Mouse (Mus musculus): ENCODE data around the gene Rad23a. TPM values are rescaled to one million over a fixed set of nuclear protein-coding genes. Genes with fewer than 3 reads are reported as not detected.
"Not testable (repeated sequence)": the region's sequence is repeated elsewhere in the genome, so short reads cannot be mapped to it uniquely, and the experiment has no call there.

The Rad23a gene
- polyA plus RNA-seq, 1 experiment from 2014 or later = 88.8 TPM

DNA sequence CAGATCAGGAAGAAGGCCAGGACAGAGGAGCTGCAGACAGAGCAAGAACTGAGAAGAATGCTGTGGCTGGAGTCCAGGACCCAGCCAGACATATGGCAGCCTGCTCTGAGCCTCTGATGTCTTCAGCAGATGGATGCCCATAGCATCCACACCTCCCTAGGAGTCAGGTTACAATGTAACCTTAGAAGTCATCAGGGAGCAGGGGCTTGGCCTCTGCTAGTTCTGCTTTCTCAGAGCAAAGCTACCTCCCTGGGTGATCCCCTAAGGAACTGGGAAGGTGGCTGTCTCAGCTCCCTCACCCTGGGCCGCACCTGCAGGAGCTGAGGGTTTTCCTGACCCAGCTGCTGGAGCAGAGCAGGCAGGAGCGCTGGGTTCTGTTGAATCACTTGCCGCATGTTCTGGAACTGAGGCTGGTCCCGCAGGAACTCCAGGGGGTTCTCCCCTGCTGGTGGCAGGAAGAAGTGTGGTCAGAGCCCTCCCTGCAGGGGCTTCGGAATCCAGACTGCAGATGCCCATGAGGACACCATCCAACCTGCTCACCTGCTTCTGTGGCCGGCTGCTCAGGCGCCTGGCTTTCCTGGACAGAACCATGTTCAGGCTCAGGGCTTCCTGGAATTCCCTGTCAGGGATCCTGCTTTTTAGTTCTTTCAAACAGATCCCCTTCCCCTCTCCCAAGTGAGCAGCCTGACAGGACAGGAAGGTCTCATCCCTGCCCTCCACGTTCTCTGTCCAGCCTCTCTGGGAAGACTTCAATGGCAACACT lies 3.1 kb downstream of the Rad23a start:
- Histone ChIP-seq H3K4me1 (peaks cover 37% of the 10 kb centered on the region), H3K4me2 (replicated peaks) (0 out of 2 replicates have a peak overlapping the region, but pooled peaks have one; percentile 5), H3K27me3 (no peaks in the 10 kb centered on the region), H3K27ac (peak overlapping the region; percentile 42), H3K9ac (no peak overlapping the region), H3K4me3 (no peak overlapping the region), H3K9me3 (replicated peaks) (no peaks in the 10 kb centered on the region), H3K36me3 (peaks cover 64% of the 10 kb centered on the region)
- no peak for ATAC-seq (ENCODE audit: low FRiP score)
- WGBS = 58% methylated on average over 8 of the region's 8 CpGs

DNA sequence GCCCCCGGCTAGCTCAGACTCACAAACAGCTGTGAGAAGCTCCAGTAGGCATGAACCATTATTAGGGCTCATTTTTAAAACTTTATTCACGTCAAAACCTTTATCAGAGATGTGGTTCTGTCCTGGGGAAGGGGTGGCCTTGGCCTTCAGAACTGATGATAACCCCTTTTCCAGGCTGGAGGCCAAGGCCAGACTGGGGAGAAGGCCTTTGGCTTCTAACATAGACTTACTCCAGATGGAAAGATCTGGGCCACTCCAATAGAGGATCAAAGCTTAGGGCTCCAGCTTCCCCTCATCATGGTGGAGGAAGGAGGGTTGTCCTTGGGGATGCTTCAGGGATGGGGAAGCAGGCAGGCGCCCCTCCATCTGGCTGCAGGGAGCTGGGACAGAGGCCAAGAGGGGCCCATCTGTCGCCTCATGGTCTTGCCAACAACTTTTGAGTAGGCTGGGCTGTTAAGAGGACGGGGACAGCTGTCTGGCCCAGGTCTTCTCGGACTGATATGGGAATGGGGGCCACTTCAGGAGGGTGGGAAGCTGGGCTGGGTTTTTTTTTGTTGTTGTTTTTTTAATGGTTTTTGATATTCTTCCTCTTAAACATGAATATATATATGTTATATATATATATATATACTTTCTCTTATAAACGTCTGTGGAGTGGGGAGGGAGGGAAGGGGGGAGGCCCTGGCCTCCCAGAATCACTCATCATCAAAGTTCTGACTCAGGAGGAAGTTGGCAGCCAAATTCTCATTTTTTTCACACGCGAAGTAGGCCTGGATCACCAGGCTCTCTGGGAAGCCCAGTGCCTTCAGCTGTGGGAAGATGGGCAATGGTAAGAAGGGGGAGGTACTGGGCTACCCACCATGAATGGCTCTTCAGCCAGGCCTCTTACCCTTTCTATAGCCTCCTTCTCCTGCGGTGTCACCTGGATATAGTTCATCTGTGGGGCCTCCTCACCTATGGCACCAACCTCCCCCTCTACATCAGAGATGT lies 5.3 kb downstream of the Rad23a start:
- Histone ChIP-seq H3K27me3 (no peaks in the 10 kb centered on the region), H3K9ac (no peak overlapping the region), H3K36me3 (peaks cover 53% of the 10 kb centered on the region), H3K4me3 (no peak overlapping the region), H3K27ac (peak overlapping the region; percentile 14), H3K4me1 (peaks cover 37% of the 10 kb centered on the region), H3K9me3 (replicated peaks) (no peaks in the 10 kb centered on the region), H3K4me2 (replicated peaks) (no peak overlapping the region)
- ATAC-seq (ENCODE audit: low FRiP score) = 0 out of 2 replicates have a peak, but pooled peaks have one; percentile 17
- WGBS = 82% methylated on average over 10 of the region's 10 CpGs

DNA sequence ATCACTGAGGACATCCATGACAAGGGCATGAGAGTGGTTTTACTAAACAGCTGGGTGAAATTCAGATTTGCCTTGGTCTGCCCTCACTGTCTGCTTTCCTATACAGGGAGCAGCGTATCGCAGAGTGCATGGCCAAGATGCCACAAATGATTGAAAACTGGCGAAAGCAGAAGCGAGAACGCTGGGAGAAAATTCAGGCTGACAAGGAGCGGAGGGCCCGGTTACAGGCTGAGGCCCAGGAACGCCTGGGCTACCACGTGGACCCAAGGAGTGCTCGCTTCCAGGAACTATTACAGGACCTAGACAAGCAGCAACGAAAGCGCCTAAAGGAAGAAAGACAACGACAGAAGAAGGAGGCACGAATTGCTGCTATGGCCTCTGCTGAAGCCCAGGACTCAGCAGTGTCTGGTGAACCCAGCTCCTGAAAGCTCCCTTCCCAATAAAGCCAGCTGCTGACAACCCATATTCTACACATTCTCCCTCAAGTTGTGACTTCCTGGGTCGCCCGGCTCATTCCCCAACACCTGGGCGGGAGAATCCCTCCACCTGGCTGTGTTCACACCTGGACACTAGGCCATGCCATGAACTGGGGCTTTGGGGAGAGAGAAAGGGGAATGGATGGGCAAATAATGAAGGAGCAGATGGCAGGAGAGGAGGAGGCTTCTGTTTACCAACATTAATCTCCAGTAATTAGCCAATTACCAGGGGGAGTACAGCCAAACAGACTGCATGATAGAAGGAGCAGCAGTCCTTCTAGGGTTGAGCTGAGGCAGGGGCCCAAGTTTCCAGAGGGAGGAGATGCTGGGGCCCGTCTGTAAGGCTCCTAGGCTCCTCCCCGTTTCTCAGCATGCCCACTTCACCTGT lies 6.2 kb downstream of the Rad23a start:
- 90% methylated on average over 19 of the region's 19 CpGs for WGBS

DNA sequence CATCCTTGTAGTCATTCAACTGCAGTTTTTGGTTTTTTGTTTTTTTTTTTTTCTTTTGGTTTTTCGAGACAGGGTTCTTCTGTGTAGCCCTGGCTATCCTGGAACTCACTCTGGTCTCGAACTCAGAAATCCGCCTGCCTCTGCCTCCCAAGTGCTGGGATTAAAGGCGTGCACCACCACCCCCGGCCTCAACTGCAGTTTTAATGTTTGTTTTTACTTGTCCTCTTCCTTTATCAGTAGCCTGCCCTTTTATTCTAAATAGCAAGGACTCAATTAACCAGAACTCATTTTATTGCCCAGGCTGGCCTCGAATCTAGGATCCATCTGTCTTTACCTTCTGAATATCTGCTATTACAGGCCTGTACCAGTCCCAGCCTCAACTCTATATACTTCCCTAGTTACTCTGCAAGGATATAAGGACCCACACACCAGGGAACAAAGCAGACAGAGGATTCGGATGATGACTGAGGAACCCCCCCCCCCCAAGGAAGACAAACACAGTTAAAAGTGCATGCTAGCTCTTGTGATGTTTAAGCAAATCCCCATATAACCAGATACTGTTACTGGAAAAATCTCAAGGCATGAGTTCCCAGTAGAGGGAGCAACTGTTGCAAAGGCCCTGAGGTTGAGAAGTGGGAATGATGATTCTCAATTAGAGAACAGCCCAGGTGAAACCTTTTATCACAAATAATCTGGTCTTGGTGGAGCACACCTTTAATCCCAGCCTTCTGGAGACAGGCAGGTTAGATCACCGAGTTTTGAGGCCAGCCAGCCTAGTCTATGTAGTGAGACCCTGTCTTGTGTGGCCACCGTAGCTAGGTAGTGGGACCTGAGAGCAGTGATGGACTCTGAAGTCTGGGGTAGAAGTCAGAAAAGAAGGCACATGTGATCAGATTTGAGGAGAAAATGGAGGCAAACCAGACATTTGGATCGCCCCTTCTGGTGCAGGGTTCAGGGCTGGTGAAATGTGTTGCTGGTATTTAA lies 7.4 kb downstream of the Rad23a start:
- Histone ChIP-seq H3K27me3 (no peaks in the 10 kb centered on the region), H3K4me2 (replicated peaks) (peak overlapping the region; percentile 66), H3K27ac (peak overlapping the region; percentile 95; the same call in 1 of the 2 replicates), H3K4me1 (peaks cover 28% of the 10 kb centered on the region), H3K9ac (peak overlapping the region; percentile 96; the same call in 1 of the 2 replicates), H3K4me3 (peak overlapping the region; percentile 85), H3K36me3 (peaks cover 42% of the 10 kb centered on the region), H3K9me3 (replicated peaks) (no peaks in the 10 kb centered on the region)
- 71% methylated on average over 10 of the region's 10 CpGs for WGBS
- ATAC-seq (ENCODE audit: low FRiP score) = no peak

More for the DNA sequence above, 6.2 kb downstream of the Rad23a start:
- no peak for ATAC-seq (ENCODE audit: low FRiP score)
- Histone ChIP-seq H3K4me1 (peaks cover 31% of the 10 kb centered on the region), H3K27ac (peak overlapping the region; percentile 14), H3K27me3 (no peaks in the 10 kb centered on the region), H3K4me3 (no peak overlapping the region), H3K9ac (no peak overlapping the region), H3K4me2 (replicated peaks) (no peak overlapping the region), H3K9me3 (replicated peaks) (no peaks in the 10 kb centered on the region), H3K36me3 (peaks cover 52% of the 10 kb centered on the region)

DNA sequence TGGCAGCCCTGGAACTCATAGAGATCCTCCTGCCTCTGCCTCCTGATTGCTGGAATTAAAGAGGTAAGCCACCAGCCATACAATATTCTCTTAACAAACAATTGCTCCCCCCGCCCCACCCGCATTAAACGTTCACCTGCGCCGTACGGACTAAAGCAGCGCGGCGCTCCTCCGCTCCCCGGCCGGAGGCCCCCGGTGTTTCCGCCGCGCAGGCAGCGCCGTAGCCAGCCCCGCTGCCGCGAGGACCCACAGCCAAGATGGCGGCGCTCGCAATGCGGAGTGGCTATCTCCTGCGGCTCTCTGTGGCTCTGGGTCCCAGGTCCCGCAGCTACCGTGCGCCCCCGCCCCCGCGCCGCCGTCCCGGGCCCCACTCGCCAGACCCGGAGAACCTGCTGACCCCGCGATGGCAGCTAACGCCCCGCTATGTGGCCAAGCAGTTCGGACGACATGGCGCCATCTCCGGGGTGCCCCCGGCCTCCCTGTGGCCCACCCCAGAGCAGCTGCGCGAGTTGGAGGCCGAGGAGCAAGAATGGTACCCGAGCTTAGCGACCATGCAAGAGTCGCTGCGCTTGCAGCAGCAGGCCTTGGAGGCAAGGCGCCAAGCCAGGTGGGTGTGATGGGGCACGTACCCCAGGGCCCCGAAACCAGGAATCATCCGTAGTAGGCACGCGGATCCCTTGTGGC lies 8.3 kb downstream of the Rad23a start:
- Histone ChIP-seq H3K36me3 (peaks cover 33% of the 10 kb centered on the region), H3K9me3 (replicated peaks) (no peaks in the 10 kb centered on the region), H3K4me1 (peaks cover 24% of the 10 kb centered on the region), H3K4me2 (replicated peaks) (peak overlapping the region; percentile 66), H3K9ac (peak overlapping the region; percentile 96), H3K4me3 (peak overlapping the region; percentile 85), H3K27ac (peak overlapping the region; percentile 95), H3K27me3 (no peaks in the 10 kb centered on the region)
- ATAC-seq (ENCODE audit: low FRiP score) = peak; percentile 70
- 2% methylated on average over 59 of the region's 59 CpGs for WGBS

DNA sequence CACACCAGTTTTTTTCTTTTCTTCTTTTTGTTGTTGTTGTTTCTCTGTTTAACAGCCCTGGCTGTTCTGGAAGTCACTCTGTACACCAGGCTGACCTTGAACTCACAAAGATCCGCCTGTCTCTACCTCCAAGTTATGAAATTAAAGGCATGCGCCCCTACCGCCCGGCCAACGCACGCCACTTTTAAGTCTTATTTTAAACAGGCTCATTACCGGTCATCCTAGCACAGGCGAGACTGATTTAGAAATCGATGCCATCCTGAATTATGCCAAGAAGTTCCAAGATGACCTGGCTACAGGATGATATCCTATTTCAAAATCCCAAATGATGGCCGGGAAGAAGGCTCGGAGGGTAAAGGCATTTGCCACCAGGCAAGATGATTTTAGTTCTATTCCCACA lies 9.0 kb downstream of the Rad23a start, which contains the start of gene Gadd45gip1:
Gadd45gip1 (plus strand) TSS at position 33 of the 400 bp plus-strand sequence.
- H3K4me3 ChIP-seq = peak within 1 kb of the TSS; percentile 85
- H3K27me3 ChIP-seq = no peaks in the 10 kb centered on the region
- 75% methylated on average over 11 of the region's 11 CpGs for WGBS
- no peak for ATAC-seq (ENCODE audit: low FRiP score)
- H3K9ac ChIP-seq = peak within 1 kb of the TSS; percentile 96
- peaks cover 18% of the 10 kb centered on the region for H3K4me1 ChIP-seq
- peak within 1 kb of the TSS; percentile 95 for H3K27ac ChIP-seq
- peaks cover 27% of the 10 kb centered on the region for H3K36me3 ChIP-seq
- H3K4me2 ChIP-seq (replicated peaks) = peak within 1 kb of the TSS; percentile 66
- no peaks in the 10 kb centered on the region for H3K9me3 ChIP-seq (replicated peaks)

DNA sequence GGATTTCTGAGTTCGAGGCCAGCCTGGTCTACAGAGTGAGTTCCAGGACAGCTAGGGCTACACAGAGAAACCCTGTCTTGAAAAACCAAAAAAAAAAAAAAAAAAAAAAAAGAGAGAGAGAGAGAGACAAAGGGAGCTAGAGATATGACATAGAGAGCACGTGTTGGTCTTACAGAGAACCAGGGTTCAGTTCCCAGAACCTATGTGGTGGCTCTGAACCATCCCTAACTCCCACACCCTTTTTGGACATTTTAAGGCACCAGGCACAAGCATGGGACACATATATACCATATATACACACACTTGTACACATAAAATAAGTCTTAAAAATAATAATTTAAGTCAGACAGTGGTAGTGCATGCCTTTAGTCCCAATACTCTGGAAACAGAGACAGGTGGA lies 13.9 kb downstream of the Rad23a start:
- ATAC-seq (ENCODE audit: low FRiP score) = not testable (repeated sequence)

DNA sequence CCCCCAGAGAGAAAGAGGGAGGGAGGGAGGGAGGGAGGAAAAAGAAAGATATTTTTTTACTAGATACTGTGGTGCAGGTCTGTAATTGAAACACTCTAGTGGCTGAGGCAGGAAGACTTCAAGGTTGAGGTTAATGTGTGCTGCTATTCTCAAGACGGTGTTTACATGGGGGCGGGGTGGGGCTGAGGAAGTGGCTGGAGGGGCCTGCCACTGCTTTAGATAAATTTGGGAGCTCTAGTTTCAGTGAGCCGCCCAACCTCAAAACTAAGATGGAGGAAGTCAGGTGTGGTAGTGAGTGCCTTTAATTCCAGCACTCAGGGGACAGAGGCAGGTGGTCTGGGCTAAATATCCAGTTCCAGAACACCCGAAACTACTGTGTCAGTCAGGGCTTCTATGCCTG lies 14.8 kb downstream of the Rad23a start:
- WGBS = 69% methylated on average over 4 of the region's 4 CpGs
- Histone ChIP-seq H3K27me3 (peaks cover 14% of the 10 kb centered on the region), H3K4me1 (peaks cover 10% of the 10 kb centered on the region), H3K4me2 (replicated peaks) (no peak overlapping the region), H3K4me3 (no peak overlapping the region), H3K36me3 (no peaks in the 10 kb centered on the region), H3K9me3 (replicated peaks) (no peaks in the 10 kb centered on the region), H3K9ac (no peak overlapping the region), H3K27ac (no peak overlapping the region)
- no peak for ATAC-seq (ENCODE audit: low FRiP score)

More for the DNA sequence above, 13.9 kb downstream of the Rad23a start:
- H3K4me2 ChIP-seq (replicated peaks); H3K27ac ChIP-seq; H3K9me3 ChIP-seq (replicated peaks); H3K4me3 ChIP-seq; H3K9ac ChIP-seq; H3K27me3 ChIP-seq; H3K36me3 ChIP-seq: not testable (repeated sequence)
- H3K4me1 ChIP-seq = peaks cover 10% of the 10 kb centered on the region
- WGBS = 83% methylated on average over 2 of the region's 2 CpGs

GRCm38 (mm10) chr8:84823653-84824052 lies 16.8 kb downstream of the Rad23a start:
- 2% methylated on average over 18 of the region's 18 CpGs for WGBS
- Histone ChIP-seq H3K4me3 (0 out of 2 replicates have a peak overlapping the region, but pooled peaks have one; percentile 4), H3K9me3 (replicated peaks) (no peaks in the 10 kb centered on the region), H3K4me1 (peaks cover 10% of the 10 kb centered on the region), H3K4me2 (replicated peaks) (peak overlapping the region; percentile 47), H3K36me3 (no peaks in the 10 kb centered on the region), H3K9ac (no peak overlapping the region), H3K27me3 (peaks cover 14% of the 10 kb centered on the region), H3K27ac (no peak overlapping the region)
- peak; percentile 82 for ATAC-seq (ENCODE audit: low FRiP score)

GRCm38 (mm10) chr8:84822723-84823122 lies 17.7 kb downstream of the Rad23a start, which contains the start of gene Dand5:
Gene Dand5, minus strand, starts transcription at chr8:84822823.
- Histone ChIP-seq H3K27ac (no peak within 1 kb of the TSS), H3K36me3 (no peaks in the 10 kb centered on the region), H3K9ac (no peak within 1 kb of the TSS), H3K27me3 (peaks cover 14% of the 10 kb centered on the region), H3K4me3 (0 out of 2 replicates have a peak within 1 kb of the TSS, but pooled peaks have one; percentile 4), H3K4me2 (replicated peaks) (peak within 1 kb of the TSS; percentile 47), H3K9me3 (replicated peaks) (no peaks in the 10 kb centered on the region), H3K4me1 (peaks cover 10% of the 10 kb centered on the region)
- 0 out of 2 replicates have a peak, but pooled peaks have one; percentile 16 for ATAC-seq (ENCODE audit: low FRiP score)
- WGBS = 22% methylated on average over 3 of the region's 3 CpGs

All from hindbrain, embryonic 12.5 days (tissue).